In genomic region chr5:143633558-143633871, GRCm38 (mm10) we compare ENCODE assay signal across 8 mouse cellular contexts. TPM values are rescaled to one million over a fixed set of nuclear protein-coding genes. Genes with fewer than 3 reads are reported as not detected.
DNase-seq lines count a peak whose midpoint lies in the region; ATAC-seq and TF ChIP-seq lines count a peak whose summit lies in the region.

No protein-coding gene starts in this region.

- TF ChIP-seq POLR2A in bone marrow, adult 2 months (IDR thresholded peaks at IDR 0.05; ENCODE audit: borderline replicate concordance, control insufficient read depth, low read depth, low read length): no peak; the same call in 1 of the 2 replicates

- TF ChIP-seq EP300 in liver, postnatal 0 days (IDR thresholded peaks at IDR 0.05; ENCODE audit: low read depth): peak; percentile 80

- ATAC-seq in kidney, embryonic 14.5 days (ENCODE audit: low FRiP score, low TSS enrichment): no peak
- ATAC-seq in heart, embryonic 16.5 days (replicated peaks; ENCODE audit: extremely low read depth, insufficient read depth, low FRiP score): no peak
- ATAC-seq in liver, postnatal 0 days: peak; percentile 86

- no peaks in the 10 kb centered on the region for H3K36me3 ChIP-seq in kidney, embryonic 14.5 days (ENCODE audit: control insufficient read depth, insufficient read depth, low read length)
- no peaks in the 10 kb centered on the region for H3K36me3 ChIP-seq in heart, embryonic 16.5 days (ENCODE audit: control insufficient read depth, insufficient read depth)
- H3K36me3 ChIP-seq in liver, postnatal 0 days (replicated peaks; ENCODE audit: insufficient read depth, low read length): no peaks in the 10 kb centered on the region; the same call in 1 of the 2 replicates

- H3K4me3 ChIP-seq in kidney, embryonic 14.5 days (ENCODE audit: low read length): no peak overlapping the region
- H3K4me3 ChIP-seq in bone marrow, adult 2 months (replicated peaks; ENCODE audit: control insufficient read depth, low read depth, low read length): no peak overlapping the region
- no peak overlapping the region for H3K4me3 ChIP-seq in heart, embryonic 16.5 days (ENCODE audit: low read length)
- H3K4me3 ChIP-seq in liver, postnatal 0 days (ENCODE audit: low read depth, low read length): 0 out of 2 replicates have a peak overlapping the region, but pooled peaks have one; percentile 13

- H3K9ac ChIP-seq in kidney, embryonic 14.5 days (ENCODE audit: low read depth, low read length): no peak overlapping the region
- H3K9ac ChIP-seq in heart, embryonic 16.5 days (ENCODE audit: low read length): no peak overlapping the region
- peak overlapping the region; percentile 50 for H3K9ac ChIP-seq in liver, postnatal 0 days (replicated peaks)

- peaks cover 59% of the 10 kb centered on the region for H3K4me1 ChIP-seq in kidney, embryonic 14.5 days (ENCODE audit: control insufficient read depth, insufficient read depth, low read length)
- peaks cover 5% of the 10 kb centered on the region; the same call in 1 of the 2 replicates for H3K4me1 ChIP-seq in bone marrow, adult 2 months (ENCODE audit: control insufficient read depth, insufficient read depth, low read length)
- H3K4me1 ChIP-seq in heart, embryonic 16.5 days (ENCODE audit: control insufficient read depth, insufficient read depth, low read length): peaks cover 47% of the 10 kb centered on the region
- H3K4me1 ChIP-seq in liver, postnatal 0 days (ENCODE audit: insufficient read depth): peaks cover 52% of the 10 kb centered on the region

- TF ChIP-seq CTCF in bone marrow, adult 2 months (IDR thresholded peaks at IDR 0.05; ENCODE audit: control insufficient read depth, insufficient read depth, low read length): no peak
- TF ChIP-seq CTCF in liver, postnatal 0 days (IDR thresholded peaks at IDR 0.05; ENCODE audit: low read depth): no peak

- no peaks in the 10 kb centered on the region for H3K27me3 ChIP-seq in kidney, embryonic 14.5 days (ENCODE audit: control insufficient read depth, insufficient read depth, low read length)
- no peaks in the 10 kb centered on the region for H3K27me3 ChIP-seq in heart, embryonic 16.5 days (ENCODE audit: control insufficient read depth, insufficient read depth, low read length)
- no peaks in the 10 kb centered on the region for H3K27me3 ChIP-seq in liver, postnatal 0 days (ENCODE audit: insufficient read depth, low read length)

- peak overlapping the region; percentile 84 for H3K27ac ChIP-seq in kidney, embryonic 14.5 days (ENCODE audit: low read depth, low read length)
- peak overlapping the region; percentile 17; the same call in 1 of the 2 replicates for H3K27ac ChIP-seq in bone marrow, adult 2 months (ENCODE audit: control insufficient read depth, insufficient read depth, low read depth, low read length, poor library complexity)
- H3K27ac ChIP-seq in heart, embryonic 16.5 days (ENCODE audit: low read length): peak overlapping the region; percentile 84
- peak overlapping the region; percentile 72 for H3K27ac ChIP-seq in liver, postnatal 0 days (ENCODE audit: low read depth)

- H3K4me2 ChIP-seq in kidney, embryonic 14.5 days (replicated peaks; ENCODE audit: low read depth, low read length): peak overlapping the region; percentile 21; the same call in 1 of the 2 replicates
- peak overlapping the region; percentile 40; the same call in 1 of the 2 replicates for H3K4me2 ChIP-seq in heart, embryonic 16.5 days (ENCODE audit: low read depth, low read length)
- H3K4me2 ChIP-seq in liver, postnatal 0 days (ENCODE audit: low read depth, low read length): peak overlapping the region; percentile 66

- 37% methylated on average over 5 of the region's 5 CpGs for WGBS in kidney, embryonic 14.5 days
- 58% methylated on average over 5 of the region's 5 CpGs for WGBS in bone marrow, adult 2 months
- 19% methylated on average over 5 of the region's 5 CpGs for WGBS in heart, embryonic 16.5 days
- 25% methylated on average over 5 of the region's 5 CpGs for WGBS in liver, postnatal 0 days (ENCODE audit: insufficient replicate concordance)

- no peaks in the 10 kb centered on the region for H3K9me3 ChIP-seq in kidney, embryonic 14.5 days (ENCODE audit: control insufficient read depth, low read length)
- H3K9me3 ChIP-seq in heart, embryonic 16.5 days (replicated peaks; ENCODE audit: control insufficient read depth, low read length): no peaks in the 10 kb centered on the region
- no peaks in the 10 kb centered on the region for H3K9me3 ChIP-seq in liver, postnatal 0 days (ENCODE audit: low read length)

- DNase-seq in kidney, adult 18-20 months: no peak
- DNase-seq in liver, postnatal 0 days: peak; percentile 54
- DNase-seq in testis, postnatal 10 days (ENCODE audit: low spot score): no peak
- DNase-seq in kidney, adult 9 months: no peak
- DNase-seq in adrenal gland, postnatal 14 days: no peak

RNA-seq across cellular contexts. Expression of gene Cyth3, which starts 11.3 kb away (rescaled TPM):
- 35.7 and 64.9 TPM in 2 replicates for polyA plus RNA-seq in kidney, embryonic 14.5 days (2014; fragmentation: Nextera tagmentation; extraction: Ambion mirVana)
- polyA plus RNA-seq in bone marrow, adult 2 months (2011; ENCODE audit: insufficient read depth, insufficient read length, low replicate concordance, missing spikeins): 19.7 and 20.4 TPM in 2 replicates
- polyA plus RNA-seq in heart, embryonic 16.5 days (2015; fragmentation: Nextera tagmentation; extraction: Ambion mirVana): 59.2 and 59.4 TPM in 2 replicates
- polyA plus RNA-seq in liver, postnatal 0 days (2015; fragmentation: Nextera tagmentation; extraction: Ambion mirVana): 12.1 and 15.3 TPM in 2 replicates
- total RNA-seq in adrenal gland, postnatal 14 days (2021): 139 and 144 TPM in 2 replicates

Comparison
In these comparisons a context has a peak if more than half of its experiments do, and no peak if none do; other contexts are left out.
1. H3K27ac ChIP-seq: peak in every context shown above with its lines; median percentile 84 in kidney, embryonic 14.5 days; 84 in heart, embryonic 16.5 days; 72 in liver, postnatal 0 days; 17 in bone marrow, adult 2 months.